Mouse (Mus musculus) limb, embryonic 14.5 days (tissue): Measurements from ENCODE around the gene Ace2. TPM values are rescaled to one million over a fixed set of nuclear protein-coding genes. Genes with fewer than 3 reads are reported as not detected.
A peak's percentile ranks its signal among the peaks of the same experiment; 100 is the strongest.

Experiments
- ATAC-seq: fragments of 200-750 bp; cut with Nextera tagmentation; 2 replicates; pipeline ENCODE4 v1.8.0; 2017; ENCODE audit warnings: low read depth, moderate number of reproducible peaks, moderate TSS enrichment; ENCODE audit not compliant: low FRiP score
- DNase-seq: peaks from one replicate; pipeline ENCODE4 v3.0.0-alpha.2; 2015; ENCODE audit warnings: low spot score
- H3K27ac ChIP-seq: fragments of 300-500 bp; sonication (generic); replicated peaks from 2 replicates; pipeline ENCODE4 v1.5.1; 2014; ENCODE audit warnings: low read depth, mild to moderate bottlenecking, low read length, moderate library complexity, mixed read lengths
- H3K27me3 ChIP-seq: fragments of 300-500 bp; sonication (generic); 2 replicates; pipeline ENCODE4 v1.6.1; 2014; ENCODE audit warnings: low read length, mixed read lengths; ENCODE audit not compliant: control insufficient read depth, insufficient read depth
- H3K36me3 ChIP-seq: fragments of 300-500 bp; sonication (generic); 2 replicates; pipeline ENCODE4 v1.6.1; 2014; ENCODE audit warnings: mild to moderate bottlenecking, low read length, moderate library complexity, mixed read lengths; ENCODE audit not compliant: control insufficient read depth, insufficient read depth
- H3K4me1 ChIP-seq: fragments of 300-500 bp; sonication (generic); 2 replicates; pipeline ENCODE4 v1.6.1; 2014; ENCODE audit warnings: antibody characterized with exemption, low read length, mixed read lengths; ENCODE audit not compliant: control insufficient read depth, insufficient read depth
- H3K4me2 ChIP-seq: fragments of 300-500 bp; sonication (generic); replicated peaks from 2 replicates; pipeline ENCODE4 v1.6.1; 2014; ENCODE audit warnings: low read depth, mild to moderate bottlenecking, low read length, moderate library complexity; ENCODE audit not compliant: severe bottlenecking
- H3K4me3 ChIP-seq: fragments of 300-500 bp; sonication (generic); replicated peaks from 2 replicates; pipeline ENCODE4 v1.5.1; 2014; ENCODE audit warnings: low read length
- H3K9ac ChIP-seq: fragments of 300-500 bp; sonication (generic); 2 replicates; pipeline ENCODE4 v1.6.1; 2014; ENCODE audit warnings: mild to moderate bottlenecking, low read depth, low read length, moderate library complexity; ENCODE audit not compliant: severe bottlenecking
- H3K9me3 ChIP-seq: fragments of 300-500 bp; sonication (generic); 2 replicates; pipeline ENCODE4 v1.6.1; 2016; ENCODE audit warnings: low read length; ENCODE audit not compliant: control insufficient read depth
- POLR2A ChIP-seq: fragments of 200-500 bp; IDR thresholded peaks from 2 replicates; pipeline ENCODE4 v1.8.0; 2012; ENCODE audit warnings: inconsistent platforms, mild to moderate bottlenecking, moderate library complexity, borderline replicate concordance; ENCODE audit not compliant: insufficient read depth, insufficient read length; ENCODE audit errors: extremely low read depth
- WGBS: fragments of 180-500 bp; shearing (Covaris S2); extraction: QIAGEN DNeasy Blood & Tissue Kit; methylation state at CpG from one replicate; pipeline ENCODE4 v1.1.7; 2014; 5-methylcytosine and 5-hydroxymethylcytosine counted together
- polyA plus RNA-seq, 2 experiments: library from polyadenylated mRNA; depleted of rRNA in 1 of 2; stranded (reverse) in 1 of 2; unstranded in 1 of 2; fragments of >200 nt; fragmentation: Nextera tagmentation in 1 of 2; extraction: Ambion mirVana in 1 of 2; gene quantifications; 2 replicates each; pipeline versions ENCODE4 v1.2.1 to v1.2.3; 2012 to 2014

The Ace2 gene
- polyA plus RNA-seq, 2 experiments, result 2.4 to 6.2 TPM

GRCm38 (mm10) chrX:164133531-164133930 lies 5.6 kb upstream of the Ace2 start:
- 95% methylated on average over 3 of the region's 3 CpGs for WGBS
- Histone ChIP-seq H3K36me3 (no peaks in the 10 kb centered on the region), H3K4me1 (no peaks in the 10 kb centered on the region), H3K4me3 (no peak overlapping the region), H3K9ac (no peak overlapping the region), H3K27ac (no peak overlapping the region), H3K4me2 (no peak overlapping the region), H3K27me3 (no peaks in the 10 kb centered on the region), H3K9me3 (no peaks in the 10 kb centered on the region)
- ATAC-seq (no peak), DNase-seq (no peak)
- TF ChIP-seq POLR2A, result no peak

GRCm38 (mm10) chrX:164135304-164135818 lies 3.8 kb upstream of the Ace2 start:
- Histone ChIP-seq H3K27ac (no peak overlapping the region), H3K4me3 (no peak overlapping the region), H3K27me3 (no peaks in the 10 kb centered on the region), H3K9me3 (no peaks in the 10 kb centered on the region), H3K4me2 (no peak overlapping the region), H3K36me3 (no peaks in the 10 kb centered on the region), H3K9ac (no peak overlapping the region), H3K4me1 (no peaks in the 10 kb centered on the region)
- TF ChIP-seq POLR2A, result no peak
- DNase-seq, result no peak
- no peak for ATAC-seq
- WGBS, result 69% methylated on average over 4 of the region's 4 CpGs

GRCm38 (mm10) chrX:164145463-164146250 lies 6.5 kb downstream of the Ace2 start:
- no peaks in the 10 kb centered on the region for H3K27me3 ChIP-seq
- no peak for TF ChIP-seq POLR2A

GRCm38 (mm10) chrX:164152703-164153102 lies 13.6 kb downstream of the Ace2 start:
- WGBS, result 56% methylated on average over 2 of the region's 2 CpGs
- Histone ChIP-seq H3K4me2 (no peak overlapping the region), H3K36me3 (no peaks in the 10 kb centered on the region), H3K9me3 (no peaks in the 10 kb centered on the region), H3K4me3 (no peak overlapping the region), H3K9ac (no peak overlapping the region), H3K27me3 (no peaks in the 10 kb centered on the region), H3K4me1 (no peaks in the 10 kb centered on the region), H3K27ac (no peak overlapping the region)
- ATAC-seq (no peak), DNase-seq (no peak)
- TF ChIP-seq POLR2A, result no peak

More at GRCm38 (mm10) chrX:164145463-164146250, 6.5 kb downstream of the Ace2 start:
- ATAC-seq (no peak), DNase-seq (no peak)
- H3K27ac ChIP-seq, result no peak overlapping the region
- no peaks in the 10 kb centered on the region for H3K36me3 ChIP-seq
- no peak overlapping the region for H3K4me3 ChIP-seq
- H3K9ac ChIP-seq, result no peak overlapping the region
- H3K9me3 ChIP-seq, result no peaks in the 10 kb centered on the region
- H3K4me1 ChIP-seq, result no peaks in the 10 kb centered on the region
- no peak overlapping the region for H3K4me2 ChIP-seq
- WGBS, result 87% methylated on average over 6 of the region's 6 CpGs

GRCm38 (mm10) chrX:164153606-164154005 lies 14.5 kb downstream of the Ace2 start:
- Histone ChIP-seq H3K4me2 (no peak overlapping the region), H3K4me3 (no peak overlapping the region), H3K9me3 (no peaks in the 10 kb centered on the region), H3K27me3 (no peaks in the 10 kb centered on the region), H3K4me1 (no peaks in the 10 kb centered on the region), H3K36me3 (no peaks in the 10 kb centered on the region), H3K27ac (no peak overlapping the region), H3K9ac (no peak overlapping the region)
- ATAC-seq, result no peak
- no peak for TF ChIP-seq POLR2A
- DNase-seq, result peak; percentile 6
